Mouse (Mus musculus): ENCODE data around the gene Tbc1d17. TPM values are rescaled to one million over a fixed set of nuclear protein-coding genes. Genes with fewer than 3 reads are reported as not detected.

Gene Tbc1d17
- polyA plus RNA-seq, 1 experiment from 2014 or later = 92.5 TPM

- peaks cover 2% of the 10 kb centered on the region; the same call in 1 of the 2 replicates for H3K27me3 ChIP-seq (ENCODE audit: control insufficient read depth, insufficient read depth, low read length)
- H3K27ac ChIP-seq (ENCODE audit: low read depth, low read length) = no peak overlapping the region
- H3K4me3 ChIP-seq (ENCODE audit: low read depth, low read length) = no peak overlapping the region
- no peak for ATAC-seq (ENCODE audit: low read depth)
- no peak overlapping the region for H3K4me2 ChIP-seq (ENCODE audit: low read depth, low read length)
- WGBS = 33% methylated on average over 1 of the region's 1 CpGs
- peaks cover 30% of the 10 kb centered on the region for H3K4me1 ChIP-seq (ENCODE audit: control insufficient read depth, insufficient read depth, low read length)
- 0 out of 2 replicates have a peak, but pooled peaks cover 5% of the 10 kb centered on the region for H3K36me3 ChIP-seq (ENCODE audit: control insufficient read depth, insufficient read depth, low read length)
- H3K9me3 ChIP-seq (ENCODE audit: control insufficient read depth, low read length) = no peaks in the 10 kb centered on the region
- no peak overlapping the region for H3K9ac ChIP-seq (replicated peaks; ENCODE audit: low read depth, low read length)
Observed at GRCm38 (mm10) chr7:44871181-44871580, 22.3 kb upstream of the Tbc1d17 start.

DNA sequence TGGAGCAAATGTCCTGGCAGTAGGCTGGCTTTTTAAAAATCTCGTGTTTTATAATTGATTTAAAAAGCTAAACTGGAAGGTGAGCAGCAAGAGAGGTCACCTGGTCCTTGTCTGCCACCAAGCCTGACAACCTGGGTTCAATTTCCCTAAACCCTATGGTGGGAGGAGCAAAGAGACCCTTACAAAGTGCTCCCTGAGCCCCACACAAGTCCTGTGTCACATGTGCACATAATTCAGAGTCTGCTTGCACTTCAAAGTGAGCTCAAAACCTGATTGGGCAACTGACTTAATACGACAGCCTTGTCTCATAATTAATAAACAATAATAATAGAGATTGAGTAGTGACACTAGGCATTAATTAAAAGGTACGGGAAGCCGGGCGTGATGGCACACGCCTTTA is 21.7 kb upstream of the Tbc1d17 start:
- peak overlapping the region; percentile 35; the same call in 1 of the 2 replicates for H3K9ac ChIP-seq (replicated peaks; ENCODE audit: low read depth, low read length)
- peak overlapping the region; percentile 100 for H3K27ac ChIP-seq (ENCODE audit: low read depth, low read length)
- H3K4me1 ChIP-seq (ENCODE audit: control insufficient read depth, insufficient read depth, low read length) = peaks cover 35% of the 10 kb centered on the region
- peaks cover 5% of the 10 kb centered on the region; the same call in 1 of the 2 replicates for H3K36me3 ChIP-seq (ENCODE audit: control insufficient read depth, insufficient read depth, low read length)
- peaks cover 2% of the 10 kb centered on the region; the same call in 1 of the 2 replicates for H3K27me3 ChIP-seq (ENCODE audit: control insufficient read depth, insufficient read depth, low read length)
- H3K4me2 ChIP-seq (ENCODE audit: low read depth, low read length) = peak overlapping the region; percentile 100
- H3K4me3 ChIP-seq (ENCODE audit: low read depth, low read length) = peak overlapping the region; percentile 98
- ATAC-seq (ENCODE audit: low read depth) = no peak
- H3K9me3 ChIP-seq (ENCODE audit: control insufficient read depth, low read length) = no peaks in the 10 kb centered on the region
- 83% methylated on average over 6 of the region's 6 CpGs for WGBS

DNA sequence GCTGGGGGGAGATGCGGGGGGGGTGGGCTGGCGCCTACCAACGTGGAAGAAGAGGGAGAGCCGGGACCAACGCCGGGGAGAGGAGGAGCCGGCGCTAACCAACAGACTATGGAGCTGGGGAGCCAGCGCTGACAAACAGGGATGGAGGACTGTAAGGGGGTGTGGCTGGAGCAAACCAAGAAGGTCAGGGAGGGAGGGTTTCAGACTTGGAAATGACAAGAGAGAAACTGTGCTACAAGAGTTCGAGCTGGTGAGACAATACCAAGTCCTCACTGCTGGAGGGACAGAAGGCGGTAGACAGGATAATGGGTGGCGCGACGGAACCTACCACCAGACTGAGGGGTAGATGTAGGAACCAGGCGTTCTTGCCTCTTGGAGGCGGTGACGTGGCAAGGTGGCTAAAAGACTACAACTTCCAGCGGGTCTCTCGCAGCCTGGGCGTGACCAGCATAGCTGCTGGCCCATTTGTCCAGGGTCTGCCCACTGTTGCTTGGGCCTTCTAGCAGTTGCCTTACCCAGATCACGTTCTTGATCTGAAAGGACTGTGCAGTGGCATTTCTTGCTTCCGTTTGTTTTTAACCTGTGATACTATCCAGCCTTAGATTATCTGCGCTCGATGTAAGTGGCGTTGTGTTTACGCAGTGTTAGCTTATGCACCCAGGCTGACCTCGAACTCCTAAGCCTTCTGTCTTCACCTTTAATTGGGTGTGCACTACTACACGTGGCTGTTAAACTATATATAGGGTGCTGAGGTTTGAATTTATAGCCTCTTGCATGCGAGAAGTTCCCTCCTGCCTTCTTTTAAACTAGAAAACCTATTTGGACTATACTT is 21.0 kb upstream of the Tbc1d17 start, which contains the start of gene Ptov1:
Gene Ptov1, minus strand, starts transcription at position 92 of the 832 bp plus-strand sequence.
- Histone ChIP-seq H3K4me1 (ENCODE audit: control insufficient read depth, insufficient read depth, low read length) (peaks cover 37% of the 10 kb centered on the region), H3K27me3 (ENCODE audit: control insufficient read depth, insufficient read depth, low read length) (peaks cover 2% of the 10 kb centered on the region; the same call in 1 of the 2 replicates), H3K27ac (ENCODE audit: low read depth, low read length) (peak within 1 kb of the TSS; percentile 100), H3K4me3 (ENCODE audit: low read depth, low read length) (peak within 1 kb of the TSS; percentile 98), H3K36me3 (ENCODE audit: control insufficient read depth, insufficient read depth, low read length) (peaks cover 10% of the 10 kb centered on the region; the same call in 1 of the 2 replicates), H3K9ac (replicated peaks; ENCODE audit: low read depth, low read length) (peak within 1 kb of the TSS; percentile 99), H3K4me2 (ENCODE audit: low read depth, low read length) (peak within 1 kb of the TSS; percentile 100), H3K9me3 (ENCODE audit: control insufficient read depth, low read length) (no peaks in the 10 kb centered on the region)
- 10% methylated on average over 29 of the region's 29 CpGs for WGBS
- peak; percentile 94 for ATAC-seq (ENCODE audit: low read depth)

- Histone ChIP-seq H3K4me1 (ENCODE audit: control insufficient read depth, insufficient read depth, low read length) (peaks cover 37% of the 10 kb centered on the region), H3K9ac (replicated peaks; ENCODE audit: low read depth, low read length) (peak overlapping the region; percentile 99), H3K4me3 (ENCODE audit: low read depth, low read length) (peak overlapping the region; percentile 98), H3K27ac (ENCODE audit: low read depth, low read length) (peak overlapping the region; percentile 100), H3K9me3 (ENCODE audit: control insufficient read depth, low read length) (no peaks in the 10 kb centered on the region), H3K27me3 (ENCODE audit: control insufficient read depth, insufficient read depth, low read length) (peaks cover 2% of the 10 kb centered on the region; the same call in 1 of the 2 replicates), H3K4me2 (ENCODE audit: low read depth, low read length) (peak overlapping the region; percentile 100), H3K36me3 (ENCODE audit: control insufficient read depth, insufficient read depth, low read length) (peaks cover 18% of the 10 kb centered on the region)
- ATAC-seq (ENCODE audit: low read depth) = peak; percentile 15
- WGBS = under 1% methylated on average over 58 of the region's 108 CpGs
Observed at GRCm38 (mm10) chr7:44868919-44869696, 20.2 kb upstream of the Tbc1d17 start.

- Histone ChIP-seq H3K9ac (replicated peaks; ENCODE audit: low read depth, low read length) (peak overlapping the region; percentile 99), H3K4me3 (ENCODE audit: low read depth, low read length) (peak overlapping the region; percentile 98), H3K27ac (ENCODE audit: low read depth, low read length) (peak overlapping the region; percentile 100), H3K4me1 (ENCODE audit: control insufficient read depth, insufficient read depth, low read length) (peaks cover 37% of the 10 kb centered on the region), H3K36me3 (ENCODE audit: control insufficient read depth, insufficient read depth, low read length) (peaks cover 24% of the 10 kb centered on the region), H3K9me3 (ENCODE audit: control insufficient read depth, low read length) (no peaks in the 10 kb centered on the region), H3K27me3 (ENCODE audit: control insufficient read depth, insufficient read depth, low read length) (peaks cover 2% of the 10 kb centered on the region; the same call in 1 of the 2 replicates), H3K4me2 (ENCODE audit: low read depth, low read length) (peak overlapping the region; percentile 100)
- 7% methylated on average over 16 of the region's 16 CpGs for whole genome bisulfite sequencing
- ATAC-seq (ENCODE audit: low read depth) = no peak
Observed at GRCm38 (mm10) chr7:44868465-44868864, 19.6 kb upstream of the Tbc1d17 start.

DNA sequence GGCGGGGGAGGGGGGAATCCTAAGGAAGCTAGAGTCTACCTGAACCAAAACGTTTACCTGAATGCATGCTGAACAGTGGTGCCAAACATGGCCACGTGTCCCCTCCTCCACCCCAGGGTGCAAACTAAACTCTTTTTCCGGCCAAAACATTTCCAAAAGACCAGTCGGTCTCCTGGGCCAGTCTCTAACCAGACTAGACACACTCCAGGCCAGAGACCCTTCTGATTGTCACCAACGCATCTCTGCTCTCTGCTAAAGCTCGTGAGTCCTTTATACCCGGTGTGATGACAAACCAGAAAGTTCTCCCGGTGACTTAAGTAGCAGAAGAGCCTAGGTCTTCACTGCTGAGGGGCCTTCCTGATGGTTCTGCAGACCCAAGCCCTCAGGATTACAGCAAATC is 18.9 kb upstream of the Tbc1d17 start:
- H3K27ac ChIP-seq (ENCODE audit: low read depth, low read length) = 0 out of 2 replicates have a peak overlapping the region, but pooled peaks have one; percentile 39
- H3K4me3 ChIP-seq (ENCODE audit: low read depth, low read length) = peak overlapping the region; percentile 98
- peaks cover 2% of the 10 kb centered on the region; the same call in 1 of the 2 replicates for H3K27me3 ChIP-seq (ENCODE audit: control insufficient read depth, insufficient read depth, low read length)
- H3K4me1 ChIP-seq (ENCODE audit: control insufficient read depth, insufficient read depth, low read length) = peaks cover 37% of the 10 kb centered on the region
- H3K9me3 ChIP-seq (ENCODE audit: control insufficient read depth, low read length) = no peaks in the 10 kb centered on the region
- peak overlapping the region; percentile 100 for H3K4me2 ChIP-seq (ENCODE audit: low read depth, low read length)
- ATAC-seq (ENCODE audit: low read depth) = no peak
- WGBS = 59% methylated on average over 9 of the region's 9 CpGs
- H3K36me3 ChIP-seq (ENCODE audit: control insufficient read depth, insufficient read depth, low read length) = peaks cover 31% of the 10 kb centered on the region
- H3K9ac ChIP-seq (replicated peaks; ENCODE audit: low read depth, low read length) = peak overlapping the region; percentile 99

DNA sequence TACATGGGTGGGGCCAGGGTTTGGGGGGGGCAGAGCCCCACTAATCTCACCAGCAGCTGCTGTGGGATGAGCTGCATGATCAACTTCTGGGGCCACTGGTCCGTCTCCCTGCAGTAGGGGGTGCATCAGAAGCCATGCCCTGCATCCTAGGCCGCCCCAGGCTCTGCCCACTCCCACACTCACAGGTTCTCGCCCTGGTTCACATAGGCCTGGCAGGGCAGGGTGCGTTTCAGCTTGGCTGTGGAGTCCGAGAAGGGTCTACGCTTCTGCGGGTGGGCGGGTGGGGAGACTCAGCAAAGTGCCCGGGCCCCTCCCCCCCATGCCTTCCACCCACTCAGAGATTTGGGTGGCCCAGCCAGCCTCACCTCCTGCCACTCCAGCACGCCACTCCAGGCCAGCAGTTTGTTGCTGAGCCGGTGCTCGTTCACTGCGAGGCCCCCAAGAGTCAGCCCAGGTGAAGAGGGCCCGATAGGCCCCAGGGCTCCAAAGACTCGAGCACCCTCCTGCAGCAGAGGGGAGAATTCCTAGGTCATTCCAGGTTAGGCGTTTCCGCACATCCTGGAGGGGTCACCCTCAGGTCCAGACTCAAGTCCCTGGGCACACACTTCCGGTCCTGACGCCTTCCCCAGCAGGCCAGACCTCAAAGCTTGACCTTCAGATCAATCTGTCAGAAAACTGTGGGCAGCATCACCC is 18.3 kb upstream of the Tbc1d17 start:
- WGBS = 76% methylated on average over 14 of the region's 19 CpGs
- peak overlapping the region; percentile 99 for H3K9ac ChIP-seq (replicated peaks; ENCODE audit: low read depth, low read length)
- peaks cover 2% of the 10 kb centered on the region; the same call in 1 of the 2 replicates for H3K27me3 ChIP-seq (ENCODE audit: control insufficient read depth, insufficient read depth, low read length)
- ATAC-seq (ENCODE audit: low read depth) = no peak
- H3K9me3 ChIP-seq (ENCODE audit: control insufficient read depth, low read length) = no peaks in the 10 kb centered on the region
- H3K4me3 ChIP-seq (ENCODE audit: low read depth, low read length) = peak overlapping the region; percentile 98
- H3K36me3 ChIP-seq (ENCODE audit: control insufficient read depth, insufficient read depth, low read length) = peaks cover 37% of the 10 kb centered on the region
- H3K4me1 ChIP-seq (ENCODE audit: control insufficient read depth, insufficient read depth, low read length) = peaks cover 37% of the 10 kb centered on the region
- peak overlapping the region; percentile 100 for H3K4me2 ChIP-seq (ENCODE audit: low read depth, low read length)
- no peak overlapping the region for H3K27ac ChIP-seq (ENCODE audit: low read depth, low read length)

GRCm38 (mm10) chr7:44866276-44867009 is 17.6 kb upstream of the Tbc1d17 start:
- peaks cover 2% of the 10 kb centered on the region; the same call in 1 of the 2 replicates for H3K27me3 ChIP-seq (ENCODE audit: control insufficient read depth, insufficient read depth, low read length)
- peak overlapping the region; percentile 10 for H3K4me3 ChIP-seq (ENCODE audit: low read depth, low read length)
- H3K27ac ChIP-seq (ENCODE audit: low read depth, low read length) = no peak overlapping the region
- H3K4me1 ChIP-seq (ENCODE audit: control insufficient read depth, insufficient read depth, low read length) = peaks cover 37% of the 10 kb centered on the region
- 59% methylated on average over 15 of the region's 15 CpGs for WGBS
- H3K9ac ChIP-seq (replicated peaks; ENCODE audit: low read depth, low read length) = 0 out of 2 replicates have a peak overlapping the region, but pooled peaks have one; percentile 11
- peak overlapping the region; percentile 30 for H3K4me2 ChIP-seq (ENCODE audit: low read depth, low read length)
- no peaks in the 10 kb centered on the region for H3K9me3 ChIP-seq (ENCODE audit: control insufficient read depth, low read length)
- H3K36me3 ChIP-seq (ENCODE audit: control insufficient read depth, insufficient read depth, low read length) = peaks cover 43% of the 10 kb centered on the region
- ATAC-seq (ENCODE audit: low read depth) = no peak
